Mouse (Mus musculus): ENCODE results near the gene Cept1.
A peak's percentile ranks its signal among the peaks of the same experiment; 100 is the strongest.
"Not testable (repeated sequence)": the region's sequence is repeated elsewhere in the genome, so short reads cannot be mapped to it uniquely, and the experiment has no call there.

Gene Cept1

DNA sequence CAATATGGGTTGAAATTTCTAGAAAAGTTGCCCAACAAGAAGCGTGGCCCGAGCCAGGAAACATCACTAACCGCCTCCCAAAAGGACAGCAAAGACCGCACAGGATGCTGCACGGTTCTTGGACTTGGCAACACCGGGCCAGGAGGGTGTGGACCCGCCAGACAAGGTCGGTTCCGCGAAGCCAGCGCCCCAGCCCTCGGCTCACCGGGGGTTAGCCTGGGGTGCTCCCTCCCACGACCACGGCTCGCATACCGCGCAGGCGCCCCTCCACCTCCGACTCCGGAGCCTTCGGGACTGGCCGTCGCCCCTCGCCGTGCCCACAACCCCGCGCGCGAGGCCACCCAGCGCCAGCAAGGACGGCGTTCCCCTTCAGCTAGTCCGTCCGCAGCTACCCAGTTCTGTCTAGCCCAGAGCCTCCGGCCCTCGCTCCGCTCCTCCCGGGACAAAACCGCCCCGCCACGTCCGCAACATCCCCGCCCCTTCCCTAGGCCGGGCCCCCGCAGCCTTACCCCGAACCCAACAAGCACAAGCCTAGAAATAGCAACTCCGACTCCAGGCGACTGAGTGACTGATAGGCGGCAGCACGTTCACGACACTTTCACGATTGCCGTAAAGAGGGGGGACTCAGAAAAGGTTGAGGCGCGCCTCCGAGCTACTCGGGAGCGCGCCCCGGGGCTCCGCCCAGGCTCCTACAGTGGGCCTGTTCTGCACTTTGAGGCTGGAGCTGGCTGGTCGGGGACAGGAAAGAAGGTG, at the start of gene Cept1, which contains the start of gene Dram2:
Gene Cept1 (minus strand): TSS at position 632 of the 753 bp plus-strand sequence.
Gene Dram2 (plus strand): TSS at position 628 of the 753 bp plus-strand sequence.
- peak; percentile 92 for DNase-seq

DNA sequence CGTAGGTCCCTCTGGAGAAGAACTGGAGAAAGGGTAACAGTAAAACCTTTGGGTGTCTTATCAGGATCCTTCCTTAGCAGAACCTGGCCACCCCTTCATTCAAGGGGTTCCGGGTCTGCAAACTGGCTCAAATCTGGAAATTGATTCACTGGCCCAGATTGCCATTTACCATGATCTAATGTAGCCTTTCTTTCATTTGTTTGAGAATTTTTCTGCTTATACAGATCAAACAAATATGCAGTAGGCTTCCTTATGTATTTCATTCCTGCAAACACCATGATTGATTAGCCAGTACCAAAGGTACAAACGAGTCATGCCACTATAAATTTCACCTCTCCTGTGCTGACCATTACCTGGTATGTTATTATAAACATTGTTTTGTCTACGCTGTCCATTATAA, 46.0 kb upstream of the Cept1 start:
- DNase-seq = not testable (repeated sequence)

DNA sequence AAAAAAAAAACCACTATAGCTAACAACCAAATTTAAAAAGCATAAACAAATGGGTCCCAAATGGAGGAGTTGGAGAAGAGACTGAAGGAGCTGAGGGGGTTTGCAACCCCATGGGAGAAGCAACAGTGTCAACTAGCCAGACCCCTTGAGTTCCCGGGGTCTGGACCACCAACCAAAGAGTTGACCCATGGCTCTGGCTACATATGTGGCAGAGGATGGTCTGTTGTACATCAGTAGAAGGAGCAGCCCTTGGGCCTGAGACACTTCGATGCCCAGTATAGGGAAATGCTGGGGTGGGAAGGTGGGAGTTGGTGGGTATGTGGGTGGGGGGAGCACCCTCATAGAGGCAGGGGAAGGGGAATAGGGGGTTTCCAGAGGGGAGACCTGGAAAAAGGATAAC, 31.7 kb upstream of the Cept1 start:
- no peak for DNase-seq

DNA sequence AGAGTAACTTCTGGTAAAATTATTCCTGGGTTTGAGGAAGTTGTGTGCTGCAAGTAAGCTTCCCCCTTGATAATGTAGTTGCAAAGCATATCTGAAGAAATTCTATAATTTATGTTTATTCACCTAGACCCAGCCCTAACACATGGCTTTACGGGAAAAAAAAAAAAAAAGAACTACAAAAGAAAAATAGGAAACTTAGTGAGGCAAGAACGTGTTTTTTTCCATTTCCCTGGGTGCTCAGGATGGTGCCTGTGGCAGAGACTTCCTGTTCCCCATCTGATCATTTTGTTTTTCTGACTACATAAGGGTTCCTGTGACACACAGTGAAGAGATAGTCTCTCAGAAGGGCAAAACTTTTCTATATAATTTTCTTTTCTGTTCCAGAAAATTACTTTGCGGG, 25.6 kb upstream of the Cept1 start:
- DNase-seq = no peak

DNA sequence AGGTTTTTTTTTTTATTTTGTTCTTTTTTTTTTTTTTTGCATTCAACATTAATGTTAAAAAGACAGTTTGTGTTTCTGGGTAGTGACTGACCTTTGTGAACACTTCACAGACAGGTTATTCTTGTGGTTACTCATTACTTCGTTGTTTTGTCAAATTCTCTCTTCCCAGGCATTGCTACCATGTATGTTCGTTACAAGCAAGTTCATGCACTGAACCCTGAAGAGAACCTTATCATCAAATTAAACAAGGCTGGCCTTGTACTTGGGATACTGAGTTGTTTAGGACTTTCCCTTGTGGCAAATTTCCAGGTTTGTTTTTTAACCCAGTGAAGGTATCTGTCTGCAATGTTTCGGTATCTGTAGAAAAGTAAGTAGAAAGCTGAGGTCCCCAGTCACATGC, 18.3 kb upstream of the Cept1 start:
- no peak for DNase-seq

DNA sequence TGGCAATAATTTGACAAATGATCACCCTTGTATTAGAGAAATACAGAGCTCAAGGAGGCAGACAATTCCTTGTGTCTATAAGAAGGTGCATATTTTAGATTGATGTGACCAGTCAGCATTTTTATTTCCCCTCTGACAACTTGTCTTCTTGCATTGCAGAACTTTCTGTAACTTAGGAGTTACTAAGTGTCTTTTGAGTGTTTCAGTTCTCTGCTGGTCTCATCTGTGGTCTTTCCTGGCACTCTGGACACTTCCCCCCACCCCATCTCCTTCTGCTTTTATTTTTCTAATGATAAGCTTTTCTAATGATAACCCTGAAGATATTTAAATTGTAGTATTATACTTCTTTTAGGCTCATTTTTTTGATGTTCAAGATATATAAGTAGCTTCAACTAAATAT, 10.7 kb upstream of the Cept1 start:
- no peak for DNase-seq

DNA sequence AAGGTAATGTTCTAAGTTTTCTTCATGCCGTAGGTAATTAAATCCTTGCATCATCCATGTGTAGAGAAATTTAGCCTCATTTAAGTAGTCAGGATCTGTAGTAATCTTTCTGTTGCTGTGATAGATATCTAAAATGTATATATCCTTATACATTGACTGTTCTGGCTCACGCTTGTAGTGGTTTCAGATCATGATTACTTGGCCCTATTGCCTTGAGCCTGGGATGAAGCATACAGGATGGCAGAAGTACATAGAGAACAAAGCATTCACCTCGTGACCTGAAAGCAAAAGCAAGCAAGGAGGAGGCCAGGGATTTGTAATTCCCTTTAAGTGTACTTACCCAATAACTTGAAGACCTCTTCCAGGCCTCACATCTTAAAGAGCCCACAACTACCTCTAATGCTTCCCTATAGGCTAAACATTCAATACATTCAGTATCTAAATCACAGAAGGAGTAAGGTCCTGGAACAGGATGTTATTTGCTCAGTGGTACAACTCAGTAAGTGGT, 8.2 kb upstream of the Cept1 start:
- DNase-seq = no peak

DNA sequence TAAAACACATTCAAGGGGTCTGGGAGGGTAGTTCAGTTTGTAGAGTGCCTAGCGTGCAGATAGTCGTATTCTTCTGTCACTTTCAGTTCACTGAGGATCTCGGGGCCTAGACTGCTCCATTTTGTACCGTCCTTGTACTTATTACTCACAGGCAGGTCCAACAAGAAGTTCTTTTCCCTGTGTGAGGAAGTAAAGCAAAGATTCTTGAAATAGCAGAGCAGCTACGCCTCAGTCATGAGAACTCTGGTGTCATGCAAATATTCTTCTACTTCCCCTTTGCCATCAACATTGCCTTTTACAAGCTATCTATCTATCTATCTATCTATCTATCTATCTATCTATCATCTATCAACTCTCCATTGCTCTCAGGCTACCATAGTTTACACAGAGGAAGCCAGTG, 5.8 kb upstream of the Cept1 start:
- DNase-seq = no peak

DNA sequence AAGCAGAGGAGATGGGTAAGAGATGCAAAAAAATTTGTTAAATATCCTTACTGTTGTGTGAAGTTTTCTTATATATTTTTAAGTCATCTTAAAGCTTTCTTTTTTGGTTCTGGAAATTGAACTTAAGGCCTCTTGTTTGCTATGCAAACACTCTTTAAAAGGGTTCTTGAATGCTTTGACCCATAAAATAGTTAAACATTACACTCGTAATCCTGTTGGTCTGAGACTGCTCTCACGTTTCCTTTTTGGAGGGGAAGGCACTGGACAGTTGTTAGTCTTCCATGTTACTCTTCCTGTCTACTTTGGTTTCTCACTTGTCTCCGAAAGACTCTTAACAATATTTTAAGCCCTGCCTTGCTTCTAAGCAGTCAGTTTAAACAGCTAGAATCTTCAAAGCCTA, 1.4 kb upstream of the Cept1 start:
- no peak for DNase-seq

DNA sequence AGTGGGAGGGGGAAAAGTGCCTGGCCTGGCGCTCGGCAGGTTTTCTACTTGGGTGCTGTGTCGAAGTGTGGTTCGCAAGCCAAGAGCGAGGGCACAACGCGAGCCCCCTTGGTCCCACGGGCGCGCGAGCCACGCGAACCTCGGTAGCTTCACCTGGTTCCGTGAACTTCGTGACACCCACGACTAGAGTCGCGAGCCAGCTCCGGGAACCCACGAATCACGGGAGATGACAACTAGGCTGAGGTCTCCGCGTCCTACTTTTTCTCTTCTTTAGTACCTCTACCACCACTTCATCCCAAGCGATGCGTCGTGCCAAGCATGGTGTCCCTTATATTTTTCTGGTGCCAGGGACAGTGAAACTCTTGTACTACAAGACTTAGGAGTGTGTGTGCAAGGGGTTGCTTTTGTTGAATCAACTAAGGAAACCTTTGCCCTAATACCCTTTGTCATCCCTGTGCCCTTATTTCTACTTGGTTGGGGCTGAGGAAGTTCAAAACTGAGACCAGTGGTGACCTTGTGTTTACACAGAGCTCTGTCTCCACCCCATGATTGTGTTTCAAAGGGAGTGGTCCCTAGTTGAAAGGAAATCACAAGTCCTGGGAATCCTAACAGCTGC, 430 bp upstream of the Cept1 start:
- no peak for DNase-seq

DNA sequence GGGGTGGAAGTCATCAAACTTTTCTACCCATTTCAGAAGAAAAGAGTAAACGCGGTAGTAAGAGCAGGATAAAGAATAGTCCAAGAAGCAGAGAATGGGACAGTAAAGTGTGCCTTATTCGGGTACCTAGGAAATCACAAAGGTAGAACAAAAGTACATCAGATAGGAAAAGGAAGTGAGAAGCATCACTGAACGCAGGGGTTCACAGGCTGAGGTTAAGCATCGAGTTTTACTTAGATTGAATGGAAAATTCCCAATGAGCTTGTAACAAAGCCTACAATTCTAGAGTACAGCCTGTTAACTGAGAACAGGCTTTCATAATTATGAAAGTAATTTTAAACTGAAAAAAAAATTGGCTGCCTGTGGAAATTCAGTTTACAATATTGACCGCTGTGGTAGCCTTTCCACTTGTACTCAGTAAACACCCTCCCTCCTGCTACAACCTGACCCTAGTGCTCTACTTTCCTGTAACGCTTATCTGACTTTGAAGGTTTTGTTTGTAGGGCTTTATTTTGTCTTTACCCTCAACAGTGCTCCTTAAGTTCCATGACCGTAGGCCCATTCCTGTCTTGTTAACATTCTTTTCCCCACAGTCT, 2.8 kb downstream of the Cept1 start:
- DNase-seq = no peak

DNA sequence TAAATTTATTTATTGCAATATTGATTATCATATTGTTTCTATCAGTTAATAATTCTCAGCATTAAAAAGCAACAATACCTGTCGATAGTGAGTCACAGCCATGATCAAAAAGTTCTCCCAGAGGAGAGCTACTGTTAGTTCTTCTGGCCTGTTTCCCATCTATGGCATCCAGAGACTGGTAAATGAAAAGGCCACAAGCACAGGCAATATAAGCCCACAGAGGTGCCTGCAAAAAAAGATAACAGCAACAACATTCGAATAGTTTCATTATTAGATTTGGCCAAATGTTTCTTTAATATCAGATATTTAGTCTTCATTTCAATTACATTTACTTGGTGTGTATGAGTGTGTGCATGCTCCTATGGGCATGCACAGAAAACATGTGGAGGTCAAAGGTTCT, 14.3 kb downstream of the Cept1 start:
- DNase-seq = no peak

DNA sequence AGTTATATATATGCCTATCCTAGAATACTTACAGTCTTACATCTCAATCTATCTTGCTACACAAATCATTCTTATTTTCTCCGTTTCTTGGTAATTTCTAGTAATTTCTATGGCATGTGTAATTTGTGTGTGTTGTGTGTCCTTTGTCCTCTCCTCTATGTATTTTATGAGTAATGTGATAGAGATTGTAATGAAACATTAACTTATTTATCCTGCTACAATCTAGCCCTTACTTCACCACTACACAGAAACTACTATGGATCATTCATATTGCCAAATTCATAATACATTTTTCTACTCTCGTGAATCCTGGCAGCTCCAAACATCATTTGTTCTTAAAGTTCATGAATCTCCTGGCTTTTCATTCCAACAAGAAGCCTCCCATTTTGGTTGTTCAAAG, 19.6 kb downstream of the Cept1 start:
- DNase-seq = no peak

DNA sequence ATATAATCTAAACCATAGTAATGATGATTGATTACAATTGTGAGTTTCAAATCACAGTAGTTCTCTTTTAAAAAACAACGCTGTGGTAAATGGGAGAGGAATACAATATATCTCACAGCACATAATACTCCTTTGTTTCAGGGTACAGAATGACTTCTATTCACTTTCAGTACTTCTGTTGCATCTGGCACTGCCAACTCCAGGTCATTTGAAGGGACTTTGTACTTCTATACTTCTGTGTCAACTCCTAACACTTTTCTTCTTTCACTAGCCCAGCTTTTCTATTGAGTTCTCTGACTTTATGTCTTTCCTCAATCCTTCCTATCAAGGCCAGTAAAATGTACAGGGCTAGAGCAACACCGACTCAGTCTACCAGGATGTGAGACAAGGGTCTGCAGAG, 21.2 kb downstream of the Cept1 start:
- no peak for DNase-seq

DNA sequence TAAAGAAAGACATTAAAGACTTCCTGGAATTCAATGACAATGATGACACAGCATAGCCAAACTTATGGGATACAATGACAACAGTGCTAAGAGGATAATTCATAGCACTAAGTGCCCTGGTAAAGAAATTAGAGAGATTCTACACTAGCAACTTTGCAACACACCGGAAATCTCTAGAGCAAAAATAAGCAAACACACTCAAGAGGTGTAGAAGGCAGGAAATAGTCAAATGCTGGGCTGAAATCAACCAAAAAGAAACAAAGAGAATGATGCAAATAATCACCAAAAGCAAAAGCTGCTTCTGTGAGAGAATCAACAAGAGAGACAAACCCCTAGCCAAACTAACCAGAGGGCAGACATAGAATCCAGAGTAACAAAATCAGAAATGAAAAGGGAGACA, 24.9 kb downstream of the Cept1 start:
- DNase-seq = no peak

DNA sequence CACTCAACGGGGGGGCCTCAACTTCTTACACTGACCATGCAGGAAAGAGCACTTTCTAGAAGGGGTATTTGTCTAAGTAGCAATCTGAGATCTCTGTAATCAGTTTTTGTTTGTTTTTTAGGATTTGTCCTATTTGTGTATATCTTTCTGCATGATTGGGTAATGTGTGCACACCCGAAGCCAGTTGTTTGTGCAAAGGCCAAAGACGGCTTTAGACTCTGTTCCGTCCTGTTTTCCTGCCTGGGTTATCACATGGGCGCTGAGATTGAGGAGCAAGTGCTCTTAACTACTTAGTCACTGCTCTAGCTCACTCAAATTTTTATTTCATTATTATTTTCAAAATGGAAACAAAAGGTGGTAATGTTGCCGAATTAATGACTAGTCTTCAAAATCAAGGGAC, 32.6 kb downstream of the Cept1 start:
- no peak for DNase-seq

DNA sequence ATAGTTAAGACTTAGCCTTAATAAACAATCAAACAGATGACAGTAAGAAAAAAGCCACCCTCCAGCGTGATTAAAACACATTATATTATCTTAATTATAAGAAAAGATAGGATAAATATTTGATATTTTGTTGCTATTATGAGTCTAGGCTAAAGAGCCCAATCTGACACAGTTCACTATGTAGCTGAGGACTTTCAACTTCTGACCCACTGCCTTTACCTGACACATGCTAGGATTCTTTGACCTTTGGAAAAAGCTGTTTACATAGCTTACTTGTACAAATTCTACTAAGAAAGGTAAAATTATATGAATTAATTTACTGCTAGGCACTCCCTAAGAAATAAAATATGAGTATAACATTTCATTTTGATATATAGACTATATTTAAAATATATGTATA, 36.9 kb downstream of the Cept1 start:
- no peak for DNase-seq

DNA sequence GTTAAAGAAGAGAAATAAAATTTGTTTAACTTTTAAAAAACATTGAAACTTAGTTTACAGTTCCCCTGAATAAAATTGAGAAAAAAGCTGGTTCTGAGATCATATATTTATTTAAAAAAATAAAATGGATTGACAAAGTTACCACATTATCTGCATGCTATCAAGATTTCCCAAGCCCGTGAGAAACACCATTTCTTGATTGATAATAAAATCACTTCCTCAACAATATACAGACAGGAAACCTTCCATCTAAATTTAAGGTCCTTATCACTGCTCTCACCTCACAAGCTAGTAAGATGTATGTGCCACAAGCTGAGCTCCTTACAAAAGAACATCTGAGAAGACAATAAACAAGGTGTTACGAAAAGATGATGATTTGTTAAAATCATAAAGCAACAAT, 44.7 kb downstream of the Cept1 start:
- no peak for DNase-seq

DNA sequence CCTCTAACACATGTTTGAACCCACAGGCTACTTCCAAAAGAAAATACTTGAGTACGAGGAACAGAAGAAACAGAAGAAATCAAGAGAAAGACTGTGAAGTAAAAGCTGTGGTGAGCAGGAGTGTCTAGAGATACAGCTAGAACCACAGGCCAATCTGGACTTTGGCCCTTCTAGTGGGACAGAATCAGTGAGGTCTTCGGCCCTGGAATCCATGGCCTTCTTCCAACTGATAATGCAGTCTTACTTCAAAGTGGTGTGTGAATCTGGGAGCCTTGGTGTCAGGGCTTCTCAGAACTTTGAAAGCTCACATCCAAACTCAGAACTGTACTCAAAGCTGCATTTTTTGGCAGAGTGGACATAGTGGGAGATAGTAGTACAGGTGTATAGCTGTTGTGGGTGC, 47.1 kb downstream of the Cept1 start:
- DNase-seq = no peak

DNA sequence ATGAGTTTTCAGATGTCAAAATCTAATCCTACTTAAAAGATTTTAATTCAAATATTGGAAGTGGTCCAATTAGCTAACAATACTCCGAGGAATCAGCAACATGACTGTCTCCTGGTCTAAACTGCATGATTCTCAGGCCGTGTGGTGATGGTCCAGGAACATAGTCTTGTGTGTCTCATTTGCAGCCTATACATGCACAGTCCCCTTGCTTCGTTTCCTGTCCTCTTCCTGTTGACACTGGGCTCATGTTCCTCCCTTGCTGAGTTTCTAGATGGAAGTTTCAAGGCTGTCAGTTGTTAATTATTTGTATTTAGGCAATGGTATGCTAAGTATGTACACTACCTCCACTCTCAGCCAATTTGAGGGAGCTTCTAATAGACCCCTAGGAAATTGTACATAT, 50.6 kb downstream of the Cept1 start:
- no peak for DNase-seq

DNA sequence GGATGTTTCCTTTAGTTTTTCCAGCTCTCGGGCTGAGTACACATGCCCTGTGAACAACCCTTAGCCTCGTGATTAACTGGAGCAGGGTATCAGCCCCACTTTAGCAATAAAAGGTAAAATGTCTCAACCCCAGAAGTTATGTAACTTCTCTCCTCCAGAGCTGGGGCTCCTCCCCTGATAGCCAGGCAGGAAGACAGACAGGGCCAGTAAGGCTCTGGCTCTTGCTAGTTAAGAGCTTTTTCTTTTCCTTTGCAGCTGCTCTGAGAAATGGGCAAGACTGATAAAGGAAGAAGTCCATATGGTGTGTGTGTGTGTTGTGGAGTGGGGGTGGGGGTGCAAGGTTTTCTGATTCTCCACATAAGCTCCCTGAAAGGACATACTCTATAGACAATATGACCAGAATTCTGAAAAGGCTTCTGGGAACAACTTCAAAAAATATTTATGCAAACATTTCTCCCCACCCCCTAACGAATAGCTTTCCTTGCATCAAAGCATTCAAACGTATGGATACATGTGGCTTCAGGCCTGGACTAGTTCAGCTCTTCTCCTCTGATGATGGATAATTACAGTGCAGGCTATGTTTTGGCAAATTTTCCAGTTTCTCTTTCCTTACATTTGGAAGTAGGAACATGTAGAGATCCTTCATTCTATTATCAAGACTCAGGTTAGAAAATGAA, 51.4 kb downstream of the Cept1 start:
- no peak for DNase-seq

DNA sequence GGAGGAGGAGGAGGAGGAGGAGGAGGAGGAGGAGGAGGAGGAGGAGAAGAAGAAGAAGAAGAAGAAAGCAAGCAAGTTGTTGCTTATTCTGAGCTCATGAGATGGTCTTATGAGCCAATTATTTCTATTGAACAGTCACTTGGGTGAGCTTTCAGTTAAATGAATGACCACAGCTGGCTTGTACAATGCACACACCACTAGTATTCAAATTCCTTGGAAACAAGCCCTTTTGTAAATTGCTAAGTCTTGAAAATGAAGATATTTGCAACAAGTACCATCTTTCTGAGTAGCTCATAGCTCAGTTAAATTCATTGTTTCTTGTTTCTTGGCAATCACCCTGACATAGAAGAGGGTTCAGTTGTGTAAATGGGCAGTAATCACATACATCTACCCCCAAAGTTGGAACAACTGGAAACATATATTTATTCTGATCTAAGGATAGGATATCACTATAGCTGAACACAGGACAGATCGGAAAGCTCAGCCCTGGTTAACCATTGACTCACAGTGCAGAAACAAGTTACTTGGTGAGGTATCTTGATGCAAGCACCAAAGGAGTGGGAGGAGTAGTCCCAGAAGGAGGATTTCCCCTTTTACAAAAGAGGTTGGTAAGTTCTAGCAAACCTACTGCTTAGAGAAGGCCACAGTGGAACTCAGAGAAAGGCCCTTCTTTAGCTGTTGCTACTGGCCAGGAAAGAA, 52.1 kb downstream of the Cept1 start:
- no peak for DNase-seq

DNA sequence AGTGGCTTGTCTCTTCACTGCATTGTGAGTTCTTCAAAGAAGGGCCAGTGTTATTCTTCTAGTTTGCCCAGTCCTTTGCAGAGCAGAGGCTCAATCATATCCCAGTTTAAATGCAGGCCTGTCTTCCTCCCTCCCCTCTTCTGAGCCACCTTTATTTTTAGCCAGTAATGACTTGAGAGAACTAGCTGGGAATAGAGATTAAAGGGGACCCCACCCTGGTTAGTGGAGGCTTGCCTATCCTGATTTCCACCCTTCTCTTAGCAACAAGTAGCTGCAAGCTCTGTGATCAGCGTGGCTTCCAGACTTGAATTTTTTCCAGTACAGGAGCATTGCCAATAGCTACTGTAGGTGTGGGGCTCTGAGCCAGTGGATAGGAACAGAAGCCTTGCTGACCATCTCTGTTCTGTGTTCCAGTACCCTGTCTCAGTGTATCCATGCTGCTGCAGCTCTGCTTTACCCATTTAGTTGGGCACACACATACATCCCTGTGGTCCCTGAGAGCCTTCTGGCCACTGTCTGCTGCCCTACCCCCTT, 53.1 kb downstream of the Cept1 start:
- no peak for DNase-seq

All from right cerebral cortex, postnatal 14 days (tissue).